Mouse (Mus musculus) 3T3-L1 (cell line): ENCODE results near the gene Atg7.
"Not testable (repeated sequence)": the region's sequence is repeated elsewhere in the genome, so short reads cannot be mapped to it uniquely, and the experiment has no call there.

Source experiments
- DNase-seq: peaks from one replicate; pipeline ENCODE4 v3.0.0-alpha.2; 2015; ENCODE audit warnings: low read depth, low spot score

Gene Atg7

DNA sequence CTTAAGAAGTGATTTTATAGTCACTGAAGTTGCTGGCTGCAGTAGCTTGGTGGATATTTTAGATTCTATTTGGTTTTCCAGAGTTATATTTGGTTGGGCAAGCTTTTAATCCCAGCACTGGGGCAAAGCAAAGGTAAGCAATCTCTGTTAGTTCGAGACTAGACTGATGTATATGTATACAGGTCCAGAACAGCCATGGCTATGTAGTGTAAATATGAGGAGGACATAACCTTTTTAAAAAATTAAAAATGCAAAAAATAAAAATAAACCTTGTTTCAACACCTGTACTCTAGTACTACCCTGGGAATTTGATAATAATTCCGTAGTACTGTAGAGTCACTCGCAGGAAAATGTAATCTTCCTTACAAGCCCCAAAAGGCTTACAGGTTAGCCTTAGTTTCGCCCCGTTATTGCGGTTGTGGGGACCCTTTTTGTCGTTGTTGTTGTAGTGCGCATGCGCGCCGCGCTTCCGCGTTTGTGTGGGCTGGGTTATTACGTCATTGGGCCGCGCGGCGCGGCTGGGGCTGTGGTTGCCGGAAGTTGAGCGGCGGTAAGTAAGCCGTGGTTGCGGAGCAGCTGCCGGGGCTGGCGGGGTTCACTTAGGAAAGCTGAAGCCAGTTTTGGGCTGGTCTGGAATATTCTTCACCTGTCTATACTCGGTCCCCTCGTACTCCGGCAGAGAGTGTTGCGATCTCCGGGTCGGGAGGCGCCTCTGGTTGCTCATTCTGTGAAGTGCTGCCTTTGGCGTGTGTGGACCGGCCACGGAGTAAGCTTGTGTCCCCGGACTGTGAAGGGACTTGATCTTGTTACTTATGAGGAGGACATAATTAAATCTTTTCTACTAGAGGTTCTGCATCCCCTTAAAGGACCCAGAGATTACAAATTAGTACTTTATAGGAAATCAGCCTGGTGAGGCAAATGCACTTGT, at the start of gene Atg7:
Gene Atg7, plus strand, starts transcription at position 497 of the 928 bp plus-strand sequence.
- peak; percentile 95 for DNase-seq

- DNase-seq, result not testable (repeated sequence)
Measured at GRCm38 (mm10) chr6:114614076-114614475, 28.8 kb upstream of the Atg7 start.

GRCm38 (mm10) chr6:114633886-114634285, 9.0 kb upstream of the Atg7 start:
- not testable (repeated sequence) for DNase-seq

DNA sequence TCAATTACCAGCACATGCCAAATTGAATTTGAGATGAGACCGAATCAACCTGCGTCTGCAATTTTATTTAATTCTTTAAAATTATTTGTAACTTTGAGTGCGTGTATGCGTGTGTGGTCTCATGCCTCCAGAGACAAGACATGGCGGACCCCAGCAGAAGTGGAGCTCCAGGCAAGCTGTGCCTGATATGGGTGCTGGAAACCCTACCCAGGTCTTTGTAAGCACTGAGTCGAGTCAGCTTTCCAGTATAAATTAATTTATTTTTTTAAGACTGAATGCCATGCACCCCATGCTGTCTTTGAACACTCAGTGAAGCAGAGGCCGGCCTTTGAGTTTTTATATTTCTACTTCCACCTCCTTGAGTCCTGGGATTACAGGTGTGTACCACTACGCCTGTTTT, 819 bp downstream of the Atg7 start:
- DNase-seq, result no peak

GRCm38 (mm10) chr6:114644531-114644930, 1.6 kb downstream of the Atg7 start:
- DNase-seq, result peak; percentile 58

- DNase-seq, result no peak
Measured at GRCm38 (mm10) chr6:114646201-114646600, 3.3 kb downstream of the Atg7 start.

DNA sequence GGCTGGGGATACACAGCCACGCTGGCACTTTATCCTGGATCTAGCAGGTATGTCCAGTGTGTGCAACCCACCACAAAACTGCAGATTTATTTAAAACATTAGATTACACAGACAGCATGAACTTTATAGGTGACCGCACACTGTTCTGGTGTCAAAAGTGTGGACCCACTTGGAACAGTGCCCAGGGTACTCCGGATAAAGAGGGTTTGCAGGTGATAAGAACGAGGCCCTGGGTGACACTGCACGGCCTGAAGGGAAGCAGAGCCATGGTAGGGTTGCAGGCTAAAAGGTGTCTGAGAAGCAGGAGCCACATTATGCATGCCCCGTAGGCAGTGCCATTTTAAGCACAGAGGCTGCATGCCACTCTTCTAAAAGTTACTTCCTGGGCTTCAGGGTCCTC, 4.1 kb downstream of the Atg7 start:
- no peak for DNase-seq

- no peak for DNase-seq
Measured at GRCm38 (mm10) chr6:114648352-114649030, 5.6 kb downstream of the Atg7 start.

GRCm38 (mm10) chr6:114652209-114652608, 9.3 kb downstream of the Atg7 start:
- DNase-seq, result no peak

- DNase-seq, result no peak
Measured at GRCm38 (mm10) chr6:114656826-114657600, 14.1 kb downstream of the Atg7 start.

DNA sequence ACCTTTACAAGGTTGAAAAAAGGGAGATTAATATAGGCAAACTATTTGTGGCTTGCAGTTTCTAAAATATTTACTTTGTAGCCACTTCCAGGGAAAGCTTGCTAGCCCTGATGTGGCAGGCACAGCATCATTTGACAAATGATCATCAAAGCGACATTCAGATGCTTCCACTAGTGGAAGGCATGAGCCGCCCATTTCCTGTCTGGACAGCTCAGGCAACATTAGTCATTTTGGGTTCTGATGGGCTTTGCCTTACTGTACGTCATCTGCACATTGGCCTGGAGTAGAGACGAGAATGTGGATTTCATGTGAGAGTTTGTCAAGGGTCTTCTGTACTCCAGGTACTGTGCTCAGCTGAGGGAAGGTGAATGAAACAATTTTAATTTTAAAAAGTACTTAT, 14.9 kb downstream of the Atg7 start:
- peak; percentile 79 for DNase-seq

DNA sequence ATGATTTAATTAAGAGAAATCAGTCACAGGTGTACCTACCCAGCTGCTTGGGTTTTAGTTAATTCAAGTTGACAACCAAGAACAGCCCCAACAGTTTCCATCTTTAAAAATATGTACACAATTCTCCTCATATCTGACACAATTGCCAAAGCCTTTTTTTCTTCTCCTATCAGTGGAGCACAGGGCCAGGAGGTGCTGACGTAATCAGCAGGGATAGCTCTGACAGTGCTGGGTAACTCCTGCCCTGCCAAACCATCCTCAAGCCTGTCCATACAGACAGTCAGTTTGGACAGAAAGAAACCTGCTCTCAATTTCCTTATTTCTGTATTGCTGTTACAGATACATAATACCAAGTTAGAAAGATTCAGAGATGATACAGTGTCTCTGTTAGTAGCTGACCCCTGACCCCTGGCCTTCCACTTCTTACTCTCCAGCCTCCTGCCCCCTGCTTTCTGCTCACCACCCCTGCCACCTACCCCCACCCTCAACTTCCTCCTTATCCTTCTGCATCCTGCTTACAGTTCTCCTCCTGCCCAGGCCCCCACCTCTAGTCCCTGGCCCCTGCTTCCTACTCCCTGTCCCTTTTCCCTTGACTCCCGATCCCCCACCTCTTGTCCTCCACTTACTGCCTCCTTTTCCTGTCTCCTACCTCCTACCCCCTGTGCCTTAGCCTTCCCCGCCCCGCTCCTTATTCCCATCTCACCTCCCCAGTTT, 16.5 kb downstream of the Atg7 start:
- DNase-seq, result peak; percentile 28

DNA sequence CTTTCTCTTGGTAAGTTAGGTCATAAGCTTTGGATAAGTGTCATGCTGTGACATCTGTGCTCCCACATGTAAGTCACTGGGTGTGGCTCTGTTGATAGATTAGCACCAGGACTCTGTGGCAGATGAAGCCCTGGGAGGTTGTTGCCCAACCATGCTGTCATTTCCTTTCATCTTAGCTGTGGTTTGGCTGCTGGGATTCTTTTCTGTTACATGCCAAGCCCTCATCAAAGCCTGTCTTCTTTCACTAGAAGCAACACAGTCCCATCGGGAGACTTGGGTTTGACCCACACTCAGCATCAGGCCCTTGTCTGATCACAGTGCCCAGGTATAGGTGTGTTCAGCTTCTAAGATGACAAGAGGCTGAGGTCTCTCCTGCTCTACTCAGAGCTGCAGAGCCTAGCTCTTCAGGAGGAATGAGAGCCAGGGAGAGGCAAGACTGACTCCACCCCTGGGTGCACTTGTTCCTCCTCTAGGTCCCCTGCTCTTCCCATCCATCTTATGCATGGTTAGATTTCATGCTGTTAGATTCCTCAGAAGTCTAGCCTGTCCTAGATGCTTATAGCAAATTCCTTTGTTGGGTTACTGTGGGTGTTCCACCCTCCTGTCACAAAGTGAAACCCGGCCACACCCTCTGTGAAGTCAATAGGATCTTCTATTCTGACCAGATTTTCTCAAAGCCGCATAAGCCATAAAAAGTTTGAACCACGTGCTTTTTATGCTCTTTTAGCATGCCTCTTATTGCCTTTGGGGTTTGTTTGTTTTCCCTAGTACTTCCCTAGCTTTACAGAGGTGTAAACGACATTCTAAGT, 17.3 kb downstream of the Atg7 start:
- DNase-seq, result peak; percentile 74

DNA sequence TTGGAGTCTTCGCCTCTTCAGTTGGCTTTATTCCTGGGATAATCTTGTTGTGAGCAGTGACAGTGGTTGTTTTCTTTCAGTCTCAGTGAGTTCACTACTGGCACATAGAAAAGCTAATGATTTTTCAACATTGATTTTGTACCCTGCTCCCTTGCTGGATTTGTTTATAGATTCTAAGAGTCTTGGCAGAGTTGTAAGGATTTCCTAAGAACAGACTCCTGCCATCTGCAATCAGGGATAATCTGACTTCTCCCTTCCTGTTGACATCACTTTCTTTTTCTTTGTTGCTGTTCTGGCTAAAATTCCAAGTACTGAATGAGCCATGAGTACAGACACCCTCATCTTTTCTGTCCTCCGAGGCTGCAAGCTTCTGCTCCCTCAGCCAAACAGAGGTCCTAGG, 20.8 kb downstream of the Atg7 start:
- DNase-seq, result no peak

DNA sequence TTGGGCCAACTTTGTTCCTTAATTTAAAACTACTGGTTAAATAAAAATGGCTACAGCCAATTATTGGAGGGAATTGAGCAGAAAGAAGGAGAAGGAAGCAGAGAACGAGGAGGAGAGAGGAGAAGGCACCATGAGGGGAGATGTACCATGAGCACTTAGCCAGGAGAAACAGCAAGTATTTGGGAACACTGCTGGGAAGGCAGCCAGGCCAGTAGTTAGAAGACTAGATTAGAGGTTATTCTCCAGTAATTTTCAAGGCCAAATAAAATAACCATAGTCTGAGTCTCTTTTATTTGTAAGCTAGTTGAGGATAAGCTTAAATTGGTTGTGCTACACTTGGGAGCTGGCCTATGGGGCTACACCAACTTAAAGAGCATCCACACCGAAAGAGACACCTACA, 21.8 kb downstream of the Atg7 start:
- no peak for DNase-seq

DNA sequence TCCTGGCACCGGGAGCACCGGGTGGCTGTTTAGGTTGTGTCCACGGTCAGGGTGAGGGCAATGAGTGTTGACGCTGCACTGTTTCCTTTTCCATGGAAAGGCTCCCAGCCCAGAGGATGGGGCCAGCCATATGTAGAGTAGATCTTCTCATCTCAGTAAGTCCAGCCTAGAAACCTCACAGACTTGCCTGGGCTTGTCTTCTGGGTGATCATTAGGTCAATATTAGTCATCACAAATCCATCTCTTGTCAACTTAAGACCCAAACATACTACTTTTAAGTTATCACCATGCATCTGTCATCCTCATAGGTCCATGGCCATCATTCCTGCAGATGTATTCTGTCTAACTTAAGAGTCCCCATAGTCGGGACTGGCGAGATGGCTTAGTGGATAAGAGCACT, 24.6 kb downstream of the Atg7 start:
- DNase-seq, result no peak

DNA sequence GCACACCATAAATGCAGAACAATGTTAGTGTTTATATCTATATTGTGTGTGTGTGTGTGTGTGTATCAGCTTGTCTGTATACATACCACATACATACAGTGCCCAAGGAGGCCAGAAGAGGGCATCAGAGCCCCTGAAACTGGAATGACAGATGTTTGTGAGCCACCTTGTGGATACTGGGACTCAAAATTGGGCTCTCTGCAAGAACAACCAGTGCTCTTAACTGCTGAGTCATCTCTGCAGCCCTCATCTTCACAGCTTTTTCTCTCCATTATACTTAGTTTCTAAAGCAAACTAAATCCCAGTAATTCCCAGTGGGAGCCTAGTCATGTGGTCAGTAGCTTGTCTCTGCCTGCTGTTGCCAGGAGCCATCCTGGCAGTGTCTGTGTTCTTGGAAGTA, 31.9 kb downstream of the Atg7 start:
- peak; percentile 72 for DNase-seq

DNA sequence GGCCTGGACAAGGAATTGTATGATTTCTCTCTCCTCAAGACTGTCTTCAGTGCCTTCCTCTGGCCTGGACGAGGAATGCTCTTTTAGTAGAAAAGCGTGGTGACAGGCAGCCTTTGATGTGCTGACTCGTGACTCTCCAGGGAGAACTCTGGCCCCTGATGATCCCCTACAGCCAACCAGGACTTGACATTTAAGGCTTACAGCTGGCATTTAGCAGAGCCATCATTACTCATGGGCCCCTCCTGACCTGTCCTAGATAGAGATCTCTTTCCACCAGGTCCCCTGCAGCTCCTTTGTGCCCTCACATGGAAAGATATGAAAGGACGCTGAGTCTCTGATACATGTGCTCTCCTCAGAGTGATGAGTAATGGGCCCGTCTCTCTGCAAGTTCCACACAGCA, 33.2 kb downstream of the Atg7 start:
- DNase-seq, result peak; percentile 73

GRCm38 (mm10) chr6:114682092-114682711, 39.3 kb downstream of the Atg7 start:
- DNase-seq, result no peak

DNA sequence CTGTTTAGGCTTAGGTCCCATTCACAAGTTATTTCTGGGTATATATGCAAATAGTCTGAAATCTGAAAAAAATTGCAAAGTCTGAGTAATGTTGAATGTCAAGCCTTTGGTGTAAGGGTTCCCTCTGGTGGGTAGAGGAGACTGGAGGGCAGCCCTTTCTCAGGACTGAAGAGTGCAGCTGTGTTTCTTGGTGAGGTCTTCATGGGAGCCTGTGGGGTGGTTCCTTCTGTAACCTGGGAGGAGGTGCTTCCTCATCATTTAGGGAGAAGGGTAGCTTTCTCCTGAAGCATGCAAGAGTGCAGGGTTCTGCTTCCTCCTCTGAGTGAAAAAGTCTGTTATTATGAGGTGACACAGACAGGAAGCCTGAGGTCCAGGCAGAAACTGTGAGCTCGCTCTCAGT, 40.8 kb downstream of the Atg7 start:
- no peak for DNase-seq
